Mouse (Mus musculus) urinary bladder, adult 2 months (tissue): ENCODE measurements around the gene Gys2. TPM values are rescaled to one million over a fixed set of nuclear protein-coding genes. Genes with fewer than 3 reads are reported as not detected.
"Not testable (repeated sequence)": the region's sequence is repeated elsewhere in the genome, so short reads cannot be mapped to it uniquely, and the experiment has no call there.

Source experiments
- DNase-seq: peaks from one replicate; pipeline ENCODE4 v3.0.0; 2022; ENCODE audit warnings: low spot score
- polyA plus RNA-seq: library from polyadenylated mRNA; depleted of rRNA; stranded (reverse); fragments of >200 nt; gene quantifications from 2 replicates; pipeline ENCODE4 v1.2.3, GENCODE M21; 2012; rRNA removed

Gene Gys2
- 0.04 and 0.44 TPM in 2 replicates for polyA plus RNA-seq

- DNase-seq = no peak
These were observed at the start of gene Gys2 for GRCm38 (mm10) chr6:142472801-142473203. Gene Gys2, minus strand, starts transcription at chr6:142473109.

DNA sequence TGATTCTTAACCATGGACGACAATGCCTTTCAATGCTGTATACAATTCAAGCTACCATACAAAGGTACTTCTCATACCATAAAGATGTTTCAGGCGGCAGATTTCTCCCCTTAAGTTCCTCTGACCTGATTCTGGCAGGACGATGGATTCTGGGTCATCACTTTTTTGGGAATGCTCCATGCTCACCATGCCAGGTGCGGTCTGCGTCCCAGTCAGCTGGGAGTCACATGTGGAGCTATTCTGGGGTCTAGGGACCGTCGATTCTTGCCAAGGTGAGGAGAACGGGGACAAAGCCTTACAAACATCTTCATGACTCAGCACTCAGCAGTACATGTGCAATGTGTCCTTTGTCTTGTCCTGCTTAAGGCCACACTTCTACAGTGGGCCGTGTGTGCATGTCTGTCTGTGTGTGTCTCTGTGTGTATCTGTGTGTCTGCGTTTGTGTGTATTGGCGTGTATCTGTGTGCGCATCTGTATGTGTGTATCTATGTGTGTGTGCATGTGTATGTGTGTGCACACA is 48.7 kb upstream of the Gys2 start:
- no peak for DNase-seq

DNA sequence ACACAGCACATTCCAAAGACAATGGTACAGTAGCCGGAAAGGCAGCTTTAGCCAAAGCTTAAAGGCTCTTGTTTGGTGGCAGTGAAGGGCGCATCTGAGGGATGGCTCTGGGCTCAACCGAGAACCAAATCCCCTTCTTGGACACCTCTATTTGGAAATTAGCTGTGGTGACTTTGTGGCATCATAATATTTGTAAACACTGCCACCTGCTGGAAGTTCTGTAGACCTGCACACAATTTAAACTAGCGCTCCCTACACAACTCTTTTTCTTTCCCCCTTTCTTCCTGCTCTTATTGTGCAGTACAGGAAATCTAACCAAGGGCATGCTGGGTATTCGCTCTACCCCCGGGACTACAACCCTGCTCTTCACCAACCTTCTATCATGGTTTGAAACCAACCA is 46.2 kb upstream of the Gys2 start:
- no peak for DNase-seq

GRCm38 (mm10) chr6:142515379-142515778 is 42.5 kb upstream of the Gys2 start:
- not testable (repeated sequence) for DNase-seq

GRCm38 (mm10) chr6:142514912-142515311 is 42.0 kb upstream of the Gys2 start:
- no peak for DNase-seq

GRCm38 (mm10) chr6:142512902-142513301 is 40.0 kb upstream of the Gys2 start:
- no peak for DNase-seq

- DNase-seq = no peak
These were observed 38.7 kb upstream of the Gys2 start for GRCm38 (mm10) chr6:142511516-142512135.

- DNase-seq = no peak
These were observed 35.8 kb upstream of the Gys2 start for GRCm38 (mm10) chr6:142508663-142509062.

DNA sequence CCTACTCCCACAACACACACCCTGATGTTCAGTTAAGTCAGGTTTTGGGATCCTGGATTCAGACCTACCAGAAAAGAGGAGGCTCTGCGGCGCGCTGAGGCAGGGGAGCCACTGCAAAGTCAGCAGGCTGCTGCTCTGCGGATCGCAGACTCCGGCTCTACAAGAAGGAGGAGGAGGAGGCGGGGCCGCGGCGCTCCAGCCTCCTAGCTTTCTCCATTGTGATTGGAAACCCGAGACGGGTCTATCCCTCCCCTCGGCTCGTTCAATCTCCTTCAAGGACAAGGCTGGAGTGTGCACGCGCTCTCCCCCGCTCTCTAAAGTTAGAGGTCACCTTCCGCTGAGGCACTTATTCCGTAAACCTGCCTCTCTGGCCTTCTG is 34.9 kb upstream of the Gys2 start, which contains the start of gene Ldhb:
Ldhb (minus strand) TSS at position 173 of the 378 bp plus-strand sequence.
- DNase-seq = peak; percentile 79

DNA sequence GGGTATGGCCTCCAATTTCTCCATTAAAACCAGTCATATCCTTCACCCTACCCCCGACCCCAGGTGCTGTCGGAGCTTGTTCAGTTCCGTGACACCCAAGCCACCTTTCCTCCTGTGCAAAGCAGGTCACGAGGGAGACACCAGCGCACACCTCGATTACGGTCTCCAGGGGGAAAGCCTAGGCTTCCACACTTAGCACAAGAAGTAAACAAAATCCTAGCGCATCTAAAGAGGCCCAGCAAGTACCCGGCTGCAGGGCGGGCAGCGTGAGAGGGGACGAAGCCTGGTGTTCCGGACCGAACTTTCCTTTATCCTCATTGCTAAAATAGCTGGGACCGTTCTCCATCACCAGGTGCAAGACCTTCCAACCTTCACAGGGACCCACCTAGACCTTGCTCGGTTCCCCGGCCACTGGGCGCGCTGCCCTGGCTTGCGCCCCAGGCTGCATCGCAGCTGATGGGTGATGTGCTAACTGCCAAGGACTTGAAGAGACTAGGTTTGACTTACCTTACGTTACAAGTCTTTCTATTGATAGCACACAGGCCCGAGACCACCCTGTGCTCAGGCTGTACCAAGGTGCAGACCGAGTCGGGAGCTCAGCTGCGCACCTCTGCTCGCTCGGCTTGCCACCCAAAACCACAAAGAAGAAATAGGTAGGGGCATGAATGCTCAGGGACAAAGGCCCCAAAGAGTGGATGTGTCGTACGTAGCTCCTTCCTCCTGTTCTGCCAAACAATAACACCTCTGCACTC is 34.3 kb upstream of the Gys2 start:
- no peak for DNase-seq

GRCm38 (mm10) chr6:142506338-142507032 is 33.6 kb upstream of the Gys2 start:
- DNase-seq = no peak

- no peak for DNase-seq
These were observed 30.7 kb upstream of the Gys2 start for GRCm38 (mm10) chr6:142503601-142504000.

DNA sequence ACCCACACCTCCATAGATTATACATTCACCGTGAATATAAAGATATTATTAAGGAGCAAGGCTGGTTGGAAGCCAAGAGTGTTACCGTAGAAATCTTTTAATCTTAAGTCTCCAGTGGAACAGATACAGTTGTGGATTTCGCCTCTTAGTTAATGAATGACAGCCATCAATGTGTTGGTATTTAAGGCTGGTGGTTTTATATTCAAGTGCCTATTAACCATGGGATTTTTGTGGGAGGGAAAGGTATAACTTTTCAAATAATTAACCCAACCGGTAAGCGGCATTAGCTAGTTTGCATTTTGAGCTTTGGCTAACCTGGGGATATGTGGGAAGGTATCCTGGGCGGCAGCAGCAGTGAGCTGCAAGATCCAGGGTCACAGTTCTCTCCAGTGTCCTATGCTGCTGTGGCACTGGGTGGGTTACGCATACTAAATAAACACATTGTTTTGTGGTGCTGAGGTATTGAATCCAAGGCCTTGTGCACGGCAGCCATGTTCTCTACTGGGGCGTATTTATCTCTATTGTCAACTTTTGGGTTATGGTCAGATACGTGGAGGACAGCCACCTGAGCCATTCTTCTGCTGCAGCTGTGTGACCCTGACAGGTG is 29.7 kb upstream of the Gys2 start:
- DNase-seq = no peak

GRCm38 (mm10) chr6:142490114-142490513 is 17.2 kb upstream of the Gys2 start:
- DNase-seq = not testable (repeated sequence)

GRCm38 (mm10) chr6:142487638-142488037 is 14.7 kb upstream of the Gys2 start:
- no peak for DNase-seq

- DNase-seq = no peak
These were observed 12.7 kb upstream of the Gys2 start for GRCm38 (mm10) chr6:142485478-142486123.

DNA sequence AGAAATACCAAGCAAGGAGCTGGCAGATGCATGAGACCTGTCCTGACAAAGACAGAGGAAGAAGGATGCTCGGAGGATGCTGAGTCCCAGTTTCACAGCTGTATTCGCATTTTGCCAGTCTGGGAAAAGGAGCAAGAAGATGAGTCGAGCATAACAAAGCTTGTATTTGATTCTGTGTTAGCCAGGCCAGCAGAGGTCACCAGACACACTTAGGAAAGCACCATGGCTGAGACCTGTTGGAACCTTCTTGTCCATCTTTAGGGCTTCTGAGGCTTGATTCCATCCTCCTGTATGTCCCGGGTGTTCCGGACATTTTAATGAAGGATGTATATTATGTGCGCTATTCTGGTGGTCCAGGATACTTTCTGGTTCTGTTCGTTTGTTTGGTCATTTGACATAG is 4.3 kb upstream of the Gys2 start:
- DNase-seq = no peak

- no peak for DNase-seq
These were observed 1.8 kb downstream of the Gys2 start for GRCm38 (mm10) chr6:142471141-142471540.

DNA sequence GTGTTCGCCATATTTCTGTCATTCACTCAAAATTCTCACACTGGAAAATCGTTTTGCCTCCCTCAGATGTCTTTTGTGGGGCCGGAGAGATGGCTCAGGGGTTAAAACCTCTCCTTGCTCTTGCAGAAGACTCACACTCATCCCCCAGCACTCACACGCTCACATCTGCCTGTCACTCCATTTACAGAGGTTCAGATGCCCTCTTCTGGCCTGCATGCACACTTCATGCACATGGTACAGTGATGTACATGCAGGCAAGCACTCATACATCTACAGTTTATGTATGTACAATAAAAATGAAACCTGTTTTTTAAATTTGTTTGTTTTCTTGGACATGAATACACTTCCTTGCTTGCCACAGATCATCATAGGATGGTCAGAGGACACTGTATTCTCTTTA is 3.3 kb downstream of the Gys2 start:
- no peak for DNase-seq

GRCm38 (mm10) chr6:142462194-142462593 is 10.7 kb downstream of the Gys2 start:
- DNase-seq = no peak

DNA sequence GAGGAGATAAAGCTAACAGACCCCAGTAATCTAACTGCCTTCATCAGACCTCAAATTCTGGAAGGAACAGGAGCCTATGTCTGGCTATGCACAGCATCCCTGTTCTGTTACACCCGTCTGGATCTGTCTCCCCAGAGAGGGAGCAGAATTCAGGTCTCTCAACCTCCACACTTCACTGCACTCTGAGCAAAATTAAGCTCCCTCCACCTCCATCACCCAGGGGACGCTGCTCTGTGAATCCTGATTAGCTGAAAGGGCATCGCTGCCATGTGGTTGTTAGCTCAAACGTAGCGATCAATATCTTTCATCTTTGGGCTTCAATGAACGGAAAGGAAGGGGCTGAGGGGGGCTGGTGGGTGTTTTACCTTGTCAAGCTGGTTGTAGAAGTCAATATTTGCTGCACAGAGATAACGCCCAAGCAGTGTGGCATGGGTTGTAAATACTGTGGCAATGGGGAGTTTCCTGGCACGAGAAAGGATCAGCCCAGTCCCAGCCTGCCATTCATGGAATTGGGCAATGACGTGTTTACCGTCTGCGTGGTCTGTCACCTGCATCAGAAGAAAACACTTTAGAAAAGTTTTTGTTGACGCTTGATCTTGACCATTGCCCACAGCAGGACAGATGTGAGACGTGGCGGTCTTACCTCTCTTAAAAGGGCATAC is 13.8 kb downstream of the Gys2 start:
- DNase-seq = no peak
